Mouse (Mus musculus) spleen, adult 2 months (tissue): ENCODE results near the gene Rnaseh2b. TPM values are rescaled to one million over a fixed set of nuclear protein-coding genes. Genes with fewer than 3 reads are reported as not detected.

ENCODE experiments used
- DNase-seq, 2 experiments: peaks; one replicate each; pipeline versions ENCODE4 v3.0.0 to v3.0.0-alpha.2; 2012 to 2021; ENCODE audit warnings: low spot score in 2 of 2, low read depth in 1 of 2
- H3K27ac ChIP-seq: fragments of 200-500 bp; 2 replicates; pipeline ENCODE4 v1.5.1; 2012; ENCODE audit warnings: low read length, inconsistent platforms; ENCODE audit not compliant: insufficient read depth
- H3K27me3 ChIP-seq: fragments of 200-500 bp; 2 replicates; pipeline ENCODE4 v1.6.1; 2012; ENCODE audit warnings: mild to moderate bottlenecking, moderate library complexity, low read length, inconsistent platforms; ENCODE audit not compliant: control insufficient read depth, insufficient read depth
- H3K36me3 ChIP-seq: fragments of 200-500 bp; 2 replicates; pipeline ENCODE4 v1.6.1; 2012; ENCODE audit warnings: mild to moderate bottlenecking, low read length, inconsistent platforms; ENCODE audit not compliant: control insufficient read depth, insufficient read depth
- H3K4me1 ChIP-seq: fragments of 200-500 bp; 2 replicates; pipeline ENCODE4 v1.6.1; 2011; ENCODE audit warnings: inconsistent platforms; ENCODE audit not compliant: control insufficient read depth, insufficient read depth, insufficient read length
- H3K4me3 ChIP-seq: fragments of 200-500 bp; 2 replicates; pipeline ENCODE4 v1.5.1; 2011; ENCODE audit warnings: mild to moderate bottlenecking, inconsistent platforms; ENCODE audit not compliant: insufficient read depth, insufficient read length; ENCODE audit errors: extremely low read depth
- CTCF ChIP-seq: fragments of 200-500 bp; IDR thresholded peaks from 2 replicates; pipeline ENCODE4 v1.5.1; 2011; ENCODE audit warnings: mild to moderate bottlenecking, inconsistent platforms; ENCODE audit not compliant: insufficient read depth, insufficient read length, insufficient replicate concordance; ENCODE audit errors: extremely low read depth
- POLR2A ChIP-seq: fragments of 200-500 bp; IDR thresholded peaks from 2 replicates; pipeline ENCODE4 v1.6.1; 2011; ENCODE audit warnings: low read depth, low read length, inconsistent platforms
- WGBS: fragments of 180-500 bp; shearing (Covaris S2); methylation state at CpG from one replicate; pipeline ENCODE4 v1.1.7; 2018; 5-methylcytosine and 5-hydroxymethylcytosine counted together
- polyA plus RNA-seq: library from polyadenylated mRNA; depleted of rRNA; stranded (reverse); fragments of >200 nt; gene quantifications from 2 replicates; pipeline ENCODE4 v1.2.3, GENCODE M21; 2012; rRNA removed

Gene Rnaseh2b
- polyA plus RNA-seq = 2.2 and 2.4 TPM in 2 replicates

DNA sequence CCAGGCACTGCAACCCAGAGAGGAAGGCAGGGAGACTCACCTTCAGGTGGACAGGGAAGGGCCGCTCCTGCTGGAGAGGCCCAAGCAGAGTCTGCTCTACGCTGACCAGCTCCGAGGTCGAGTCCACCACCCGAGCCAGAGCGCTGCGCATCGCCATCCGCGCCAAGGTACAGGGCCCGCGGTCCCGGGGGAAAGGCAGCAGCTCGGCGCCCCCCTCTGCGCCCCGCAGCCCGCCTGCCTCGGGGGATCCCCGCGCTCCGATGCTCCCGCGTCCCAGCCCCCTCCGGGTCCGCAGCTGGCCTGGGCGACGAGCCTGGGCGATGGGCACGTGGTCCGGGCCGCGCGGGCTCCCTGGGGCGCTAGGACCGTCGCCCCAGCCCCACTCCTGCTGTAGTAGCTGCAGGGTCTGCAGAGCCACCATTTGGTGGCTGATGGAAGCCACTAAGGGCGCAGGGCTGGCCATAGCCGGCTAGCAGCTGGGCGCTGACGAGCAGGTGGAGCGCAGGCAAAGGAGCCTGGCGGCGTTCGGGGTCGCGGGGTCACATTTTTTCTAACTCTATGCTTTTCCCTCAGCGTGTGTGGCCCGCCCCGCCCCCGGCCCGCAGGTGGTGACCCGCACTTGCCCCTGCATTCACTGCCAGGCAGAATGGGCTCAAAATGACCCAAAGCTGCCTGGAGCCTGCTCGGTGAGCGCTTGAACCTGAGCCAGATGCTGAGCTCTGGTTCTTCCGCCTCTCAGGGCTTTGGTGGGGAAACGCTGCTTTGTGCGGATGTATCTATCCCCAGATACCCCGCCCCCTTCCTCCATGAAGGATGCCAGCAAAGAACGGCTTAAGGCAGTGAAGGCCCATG, at the start of gene Rnaseh2b, which contains the start of gene Dleu7:
Gene Rnaseh2b (plus strand): TSS at position 102 of the 852 bp plus-strand sequence.
Gene Dleu7 (minus strand): TSS at position 560 of the 852 bp plus-strand sequence.
- Histone ChIP-seq H3K4me3 (peak within 1 kb of the TSS; percentile 51; the same call in 1 of the 2 replicates), H3K4me1 (peaks cover 6% of the 10 kb centered on the region), H3K27me3 (peaks cover 5% of the 10 kb centered on the region; the same call in 1 of the 2 replicates), H3K27ac (no peak within 1 kb of the TSS), H3K36me3 (no peaks in the 10 kb centered on the region)
- peak in 1 of 2 experiments; percentile 4 for DNase-seq
- TF ChIP-seq CTCF = no peak
- no peak for TF ChIP-seq POLR2A
- WGBS = 2% methylated on average over 58 of the region's 60 CpGs

- Histone ChIP-seq H3K4me1 (no peaks in the 10 kb centered on the region), H3K27ac (no peak overlapping the region), H3K27me3 (no peaks in the 10 kb centered on the region), H3K4me3 (no peak overlapping the region), H3K36me3 (no peaks in the 10 kb centered on the region)
- no peak for TF ChIP-seq POLR2A
- TF ChIP-seq CTCF = no peak
- 93% methylated on average over 2 of the region's 2 CpGs for WGBS
- no peak for DNase-seq
These were observed 48.9 kb upstream of the Rnaseh2b start for GRCm38 (mm10) chr14:62243530-62243929.

DNA sequence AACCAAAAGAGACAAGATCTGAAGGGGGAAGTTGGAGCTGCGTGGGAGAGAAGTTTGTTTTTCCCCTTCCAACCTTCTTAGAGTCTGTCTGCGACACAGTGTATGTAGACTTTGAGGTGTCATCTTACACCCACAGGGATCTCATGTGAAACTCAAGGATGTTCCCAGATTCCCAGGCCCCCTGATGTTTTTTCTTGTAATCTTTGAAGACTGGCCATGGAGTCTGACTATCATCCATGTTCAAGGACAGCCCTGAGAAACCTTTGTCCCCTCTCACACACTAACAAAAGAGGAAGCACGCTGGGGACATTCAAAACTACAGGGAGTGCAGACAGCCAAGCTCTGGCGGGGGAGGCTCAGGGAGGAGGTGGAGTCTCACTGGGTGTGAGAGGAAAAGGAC, 46.8 kb upstream of the Rnaseh2b start:
- Histone ChIP-seq H3K36me3 (no peaks in the 10 kb centered on the region), H3K4me3 (no peak overlapping the region), H3K27me3 (no peaks in the 10 kb centered on the region), H3K4me1 (no peaks in the 10 kb centered on the region), H3K27ac (peak overlapping the region; percentile 38; the same call in 1 of the 2 replicates)
- 14% methylated on average over 4 of the region's 4 CpGs for WGBS
- no peak for TF ChIP-seq CTCF
- no peak for TF ChIP-seq POLR2A
- no peak for DNase-seq

GRCm38 (mm10) chr14:62248345-62248744, 44.0 kb upstream of the Rnaseh2b start:
- 91% methylated on average over 7 of the region's 7 CpGs for whole genome bisulfite sequencing
- Histone ChIP-seq H3K27me3 (no peaks in the 10 kb centered on the region), H3K4me3 (no peak overlapping the region), H3K4me1 (no peaks in the 10 kb centered on the region), H3K36me3 (no peaks in the 10 kb centered on the region), H3K27ac (no peak overlapping the region)
- no peak for DNase-seq
- TF ChIP-seq CTCF = no peak
- no peak for TF ChIP-seq POLR2A

GRCm38 (mm10) chr14:62248796-62249195, 43.6 kb upstream of the Rnaseh2b start:
- no peak overlapping the region for H3K27ac ChIP-seq
- TF ChIP-seq CTCF (no peak), POLR2A (no peak)
- DNase-seq = no peak

DNA sequence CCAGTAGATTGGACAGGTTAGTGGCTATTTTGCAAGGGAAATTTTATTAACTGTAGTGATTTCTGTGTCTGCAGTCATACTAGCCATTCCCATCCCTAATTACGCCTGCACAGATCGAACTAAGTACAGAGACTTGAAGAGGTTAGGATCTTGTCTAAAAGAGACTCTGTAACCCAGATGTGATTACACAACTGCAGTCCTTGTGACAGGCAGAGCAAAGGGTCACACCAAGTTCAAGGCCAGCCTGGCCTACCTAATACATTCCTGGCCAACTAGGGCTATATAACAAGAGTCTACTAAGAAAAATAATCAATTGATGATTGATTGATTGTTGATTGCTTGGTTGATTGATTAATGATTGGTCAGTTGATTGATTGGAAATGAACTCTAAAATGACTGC, 43.1 kb upstream of the Rnaseh2b start:
- H3K4me3 ChIP-seq = no peak overlapping the region
- TF ChIP-seq CTCF = no peak
- TF ChIP-seq POLR2A = no peak
- H3K4me1 ChIP-seq = no peaks in the 10 kb centered on the region
- no peak for DNase-seq
- H3K27ac ChIP-seq = no peak overlapping the region
- no peaks in the 10 kb centered on the region for H3K27me3 ChIP-seq
- 96% methylated on average over 2 of the region's 2 CpGs for whole genome bisulfite sequencing
- H3K36me3 ChIP-seq = no peaks in the 10 kb centered on the region

More at GRCm38 (mm10) chr14:62248796-62249195, 43.6 kb upstream of the Rnaseh2b start:
- no peaks in the 10 kb centered on the region for H3K36me3 ChIP-seq
- no peaks in the 10 kb centered on the region for H3K4me1 ChIP-seq
- H3K27me3 ChIP-seq = no peaks in the 10 kb centered on the region
- 88% methylated on average over 10 of the region's 10 CpGs for WGBS
- no peak overlapping the region for H3K4me3 ChIP-seq

DNA sequence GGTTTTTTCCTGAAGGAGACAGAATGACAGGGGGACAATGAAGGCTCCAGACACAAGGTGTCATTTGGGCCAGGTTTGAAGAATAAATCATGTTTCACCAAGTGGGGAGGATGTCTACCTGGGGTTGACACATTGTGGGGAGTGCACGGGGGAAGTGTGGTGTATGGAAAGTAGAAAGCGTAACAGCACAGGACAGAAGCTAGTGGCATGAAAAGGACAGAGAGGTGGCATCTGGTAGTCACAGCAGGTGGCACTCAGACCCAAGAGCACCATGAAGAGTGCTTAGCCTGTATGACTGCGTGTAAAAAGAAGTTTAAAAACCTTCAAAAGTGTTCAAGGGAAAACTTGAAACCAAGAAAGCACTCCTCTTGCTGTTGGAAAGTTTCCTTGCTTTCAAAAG, 42.3 kb upstream of the Rnaseh2b start:
- DNase-seq = no peak
- no peak overlapping the region for H3K4me3 ChIP-seq
- 74% methylated on average over 3 of the region's 3 CpGs for WGBS
- H3K36me3 ChIP-seq = no peaks in the 10 kb centered on the region
- no peaks in the 10 kb centered on the region for H3K4me1 ChIP-seq
- no peak overlapping the region for H3K27ac ChIP-seq
- TF ChIP-seq POLR2A (no peak), CTCF (no peak)
- H3K27me3 ChIP-seq = no peaks in the 10 kb centered on the region
